Mouse (Mus musculus) MEL (cell line): ENCODE results near the gene Bsn.

Experiments
- CHD1 ChIP-seq: IDR thresholded peaks from 2 replicates; pipeline ENCODE4 v1.6.1; 2012; ENCODE audit warnings: low read depth, mild to moderate bottlenecking, inconsistent platforms, low read length, improper control_type of control experiment
- CHD2 ChIP-seq: IDR thresholded peaks from 2 replicates; pipeline ENCODE4 v1.6.1; 2011; ENCODE audit warnings: low read length, improper control_type of control experiment
- CTCF ChIP-seq, 3 experiments: IDR thresholded peaks in 2 of 3; conservative IDR thresholded peaks in 1 of 3; 2 replicates each; pipeline ENCODE4 v1.5.1; 2011 to 2012; ENCODE audit warnings: low read length in 3 of 3, low read depth in 2 of 3, mild to moderate bottlenecking in 2 of 3, improper control_type of control experiment in 1 of 3, inconsistent platforms in 1 of 3, mixed read lengths in 1 of 3, moderate library complexity in 1 of 3; ENCODE audit not compliant: control insufficient read depth in 1 of 3, insufficient read depth in 1 of 3, poor library complexity in 1 of 3, severe bottlenecking in 1 of 3
- EP300 ChIP-seq, 2 experiments: IDR thresholded peaks; 2 replicates each; pipeline ENCODE4 v1.6.1; 2011; ENCODE audit warnings: improper control_type of control experiment in 2 of 2, low read length in 2 of 2, low read depth in 1 of 2, mild to moderate bottlenecking in 1 of 2
- MAX ChIP-seq: IDR thresholded peaks from 2 replicates; pipeline ENCODE4 v1.6.1; 2011; ENCODE audit warnings: low read length, improper control_type of control experiment
- MEF2A ChIP-seq: IDR thresholded peaks from 2 replicates; pipeline ENCODE4 v1.6.1; 2014; ENCODE audit warnings: low read depth, mild to moderate bottlenecking, inconsistent platforms, low read length, improper control_type of control experiment; ENCODE audit not compliant: poor library complexity, insufficient replicate concordance, severe bottlenecking; ENCODE audit errors: extremely low read depth
- MYC ChIP-seq: IDR thresholded peaks from 2 replicates; pipeline ENCODE4 v1.6.1; 2011; ENCODE audit warnings: low read depth, mild to moderate bottlenecking, low read length, improper control_type of control experiment, moderate library complexity
- NRF1 ChIP-seq: IDR thresholded peaks from 2 replicates; pipeline ENCODE4 v1.6.1; 2014; ENCODE audit warnings: low read depth, mild to moderate bottlenecking, inconsistent platforms, low read length, improper control_type of control experiment, moderate library complexity; ENCODE audit not compliant: poor library complexity, insufficient read depth, severe bottlenecking
- POLR2A ChIP-seq, 2 experiments: IDR thresholded peaks; 2 replicates each; pipeline ENCODE4 v1.6.1; 2011 to 2012; ENCODE audit warnings: low read length in 2 of 2, mild to moderate bottlenecking in 2 of 2, control low read depth in 1 of 2, improper control_type of control experiment in 1 of 2, low read depth in 1 of 2, moderate library complexity in 1 of 2; ENCODE audit not compliant: control insufficient read depth in 1 of 2, insufficient read depth in 1 of 2, poor library complexity in 1 of 2
- TAL1 ChIP-seq: IDR thresholded peaks from 2 replicates; pipeline ENCODE4 v1.6.1; 2012; ENCODE audit warnings: mild to moderate bottlenecking, inconsistent platforms, low read length, moderate library complexity, mixed read lengths
- TCF12 ChIP-seq: IDR thresholded peaks from 2 replicates; pipeline ENCODE4 v1.6.1; 2014; ENCODE audit warnings: low read depth, mild to moderate bottlenecking, inconsistent platforms, low read length, improper control_type of control experiment, moderate library complexity
- USF1 ChIP-seq: IDR thresholded peaks from 2 replicates; pipeline ENCODE4 v1.6.1; 2014; ENCODE audit warnings: low read depth, mild to moderate bottlenecking, inconsistent platforms, low read length, improper control_type of control experiment, moderate library complexity
- USF2 ChIP-seq, 2 experiments: IDR thresholded peaks; 2 replicates each; pipeline ENCODE4 v1.6.1; 2011 to 2012; ENCODE audit warnings: improper control_type of control experiment in 2 of 2, low read length in 2 of 2, borderline replicate concordance in 1 of 2, inconsistent platforms in 1 of 2, low read depth in 1 of 2, mild to moderate bottlenecking in 1 of 2; ENCODE audit not compliant: insufficient read depth in 1 of 2

- TF ChIP-seq CTCF (IDR thresholded peaks at IDR 0.05 in 2 of 3, conservative IDR thresholded peaks at IDR 0.05 in 1 of 3; ENCODE audit: control insufficient read depth in 1 of 3, insufficient read depth in 1 of 3, low read depth in 2 of 3, low read length in 3 of 3, poor library complexity in 1 of 3, severe bottlenecking in 1 of 3) (peak; percentile 38 to 56 (median 52)), CHD1 (no peak), CHD2 (no peak), MEF2A (no peak), USF1 (no peak), TCF12 (no peak), NRF1 (no peak), TAL1 (no peak), POLR2A (IDR thresholded peaks at IDR 0.05; ENCODE audit: control insufficient read depth in 1 of 2, insufficient read depth in 1 of 2, low read depth in 1 of 2, low read length in 2 of 2, poor library complexity in 1 of 2) (no peak), EP300 (IDR thresholded peaks at IDR 0.05; ENCODE audit: low read depth in 1 of 2, low read length in 2 of 2) (no peak), MYC (no peak), MAX (no peak), USF2 (IDR thresholded peaks at IDR 0.05; ENCODE audit: borderline replicate concordance in 1 of 2, insufficient read depth in 1 of 2, low read depth in 1 of 2, low read length in 2 of 2) (no peak)
These were observed 50.1 kb downstream of the Bsn start for GRCm38 (mm10) chr9:108139963-108140695.
